Mouse (Mus musculus): ENCODE measurements around the gene Zswim4.

DNA sequence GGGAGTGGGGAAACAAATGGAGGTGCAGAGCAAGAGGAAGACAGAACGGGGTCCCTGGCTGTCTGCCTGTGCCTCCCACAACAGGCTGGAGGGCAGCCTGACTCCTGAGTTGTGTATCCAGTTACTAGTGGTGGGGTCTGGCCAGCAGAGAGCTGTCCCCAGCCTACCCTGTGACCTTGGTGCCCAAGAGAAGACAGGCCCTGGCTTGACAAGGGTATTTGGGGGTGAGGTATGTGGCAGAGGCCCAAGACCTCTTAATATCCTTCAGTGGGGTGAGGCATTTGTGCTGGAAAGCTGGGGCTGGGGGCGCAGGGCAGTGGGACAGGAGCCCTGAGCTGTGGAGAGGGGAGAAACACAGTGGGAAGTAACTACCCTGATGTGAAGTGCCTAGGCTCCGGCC is 25.7 kb downstream of the Zswim4 start:
- TF ChIP-seq CTCF (IDR thresholded peaks at IDR 0.05; ENCODE audit: low read depth, low read length): no peak
- no peak for TF ChIP-seq POLR2A (IDR thresholded peaks at IDR 0.05; ENCODE audit: extremely low read depth, insufficient read depth, low read length)

Data from liver, adult 2 months (tissue).